Mouse (Mus musculus) retina, embryonic 14.5 days (tissue): ENCODE measurements around the gene Prdx5.
A peak's percentile ranks its signal among the peaks of the same experiment; 100 is the strongest.

ENCODE experiments used
- DNase-seq: peaks from one replicate; pipeline ENCODE4 v3.0.0-alpha.2; 2015; ENCODE audit warnings: low spot score

Prdx5 gene

GRCm38 (mm10) chr19:6877965-6878364, 31.9 kb downstream of the Prdx5 start:
- no peak for DNase-seq

GRCm38 (mm10) chr19:6876799-6877198, 33.1 kb downstream of the Prdx5 start:
- DNase-seq = no peak

GRCm38 (mm10) chr19:6875834-6876233, 34.1 kb downstream of the Prdx5 start:
- DNase-seq = no peak

- DNase-seq = no peak
Measured at GRCm38 (mm10) chr19:6874257-6874656, 35.6 kb downstream of the Prdx5 start.

- no peak for DNase-seq
Measured at GRCm38 (mm10) chr19:6872701-6873100, 37.2 kb downstream of the Prdx5 start.

- DNase-seq = peak; percentile 48
Measured at GRCm38 (mm10) chr19:6871574-6872271, 38.2 kb downstream of the Prdx5 start.

- DNase-seq = no peak
Measured at GRCm38 (mm10) chr19:6869355-6869754, 40.6 kb downstream of the Prdx5 start.

GRCm38 (mm10) chr19:6861451-6861850, 48.5 kb downstream of the Prdx5 start:
- no peak for DNase-seq

GRCm38 (mm10) chr19:6860706-6861105, 49.2 kb downstream of the Prdx5 start:
- no peak for DNase-seq

GRCm38 (mm10) chr19:6859971-6860370, 49.9 kb downstream of the Prdx5 start:
- DNase-seq = no peak

GRCm38 (mm10) chr19:6859032-6859651, 50.8 kb downstream of the Prdx5 start:
- DNase-seq = no peak

- DNase-seq = no peak
Measured at GRCm38 (mm10) chr19:6858031-6858430, 51.9 kb downstream of the Prdx5 start, which contains the start of gene Ccdc88b. TSS of gene Ccdc88b (minus strand) at chr19:6858211.

GRCm38 (mm10) chr19:6857391-6858005, 52.4 kb downstream of the Prdx5 start:
- DNase-seq = no peak

GRCm38 (mm10) chr19:6857003-6857360, 52.9 kb downstream of the Prdx5 start:
- no peak for DNase-seq
